Mouse (Mus musculus): Measurements from ENCODE around the gene Lix1l. TPM values are rescaled to one million over a fixed set of nuclear protein-coding genes. Genes with fewer than 3 reads are reported as not detected.
A peak's percentile ranks its signal among the peaks of the same experiment; 100 is the strongest.
"Not testable (repeated sequence)": the region's sequence is repeated elsewhere in the genome, so short reads cannot be mapped to it uniquely, and the experiment has no call there.

The Lix1l gene
- total RNA-seq, 2 experiments from 2014 or later = 4.9 to 8.4 TPM

DNA sequence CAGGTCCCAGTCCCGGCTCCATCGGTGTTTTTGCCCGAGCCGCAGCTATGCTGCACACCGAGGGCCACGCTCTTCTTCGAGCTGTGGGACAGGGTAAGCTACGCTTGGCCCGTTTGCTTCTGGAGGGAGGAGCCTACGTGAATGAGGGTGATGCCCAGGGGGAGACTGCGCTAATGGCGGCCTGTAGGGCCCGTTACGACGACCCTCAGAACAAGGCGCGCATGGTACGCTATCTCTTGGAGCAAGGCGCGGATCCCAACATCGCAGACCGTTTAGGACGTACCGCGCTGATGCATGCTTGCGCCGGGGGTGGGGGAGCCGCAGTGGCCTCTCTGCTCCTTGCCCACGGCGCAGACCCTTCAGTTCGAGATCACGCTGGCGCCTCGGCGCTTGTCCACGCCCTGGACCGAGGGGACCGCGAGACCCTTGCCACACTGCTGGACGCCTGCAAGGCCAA is 3.5 kb upstream of the Lix1l start:
- Histone ChIP-seq H3K4me3 (peak overlapping the region; percentile 75), H3K27ac (peak overlapping the region; percentile 84)
- TF ChIP-seq CTCF (IDR thresholded peaks at IDR 0.05) = no peak
- intact Hi-C loops (cut with DNase I) = loop anchor here (5.0 kb wide), 1 partner anchor 50 kb away; no protein-coding TSS in a partner anchor
- DNase-seq = no peak

GRCm38 (mm10) chr3:96598156-96599068 is 2.5 kb upstream of the Lix1l start:
- intact Hi-C loops (cut with DNase I) = loop anchor here (5.0 kb wide), 1 partner anchor 51 kb away; no protein-coding TSS in a partner anchor
- no peak for TF ChIP-seq CTCF (IDR thresholded peaks at IDR 0.05)
- peak; percentile 85 for DNase-seq
- H3K4me3 ChIP-seq = peak overlapping the region; percentile 75
- peak overlapping the region; percentile 84 for H3K27ac ChIP-seq

DNA sequence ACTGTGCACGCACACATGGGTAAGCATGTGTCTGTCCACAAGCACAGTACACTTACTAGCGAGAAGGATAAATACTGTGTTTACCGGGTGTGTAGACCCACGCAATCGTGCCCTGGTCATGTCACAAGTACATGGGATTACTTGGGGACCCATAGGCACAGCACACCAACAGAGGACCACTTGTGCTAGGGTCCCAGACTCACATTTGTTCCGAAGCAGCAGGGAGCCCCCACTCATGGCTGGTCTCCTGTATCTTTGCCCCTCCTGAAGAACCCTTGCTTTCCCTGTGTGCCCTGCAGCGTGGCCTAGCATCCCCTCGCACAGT is 1.9 kb upstream of the Lix1l start:
- H3K4me3 ChIP-seq = no peak overlapping the region
- DNase-seq = no peak
- TF ChIP-seq CTCF (IDR thresholded peaks at IDR 0.05) = no peak

DNA sequence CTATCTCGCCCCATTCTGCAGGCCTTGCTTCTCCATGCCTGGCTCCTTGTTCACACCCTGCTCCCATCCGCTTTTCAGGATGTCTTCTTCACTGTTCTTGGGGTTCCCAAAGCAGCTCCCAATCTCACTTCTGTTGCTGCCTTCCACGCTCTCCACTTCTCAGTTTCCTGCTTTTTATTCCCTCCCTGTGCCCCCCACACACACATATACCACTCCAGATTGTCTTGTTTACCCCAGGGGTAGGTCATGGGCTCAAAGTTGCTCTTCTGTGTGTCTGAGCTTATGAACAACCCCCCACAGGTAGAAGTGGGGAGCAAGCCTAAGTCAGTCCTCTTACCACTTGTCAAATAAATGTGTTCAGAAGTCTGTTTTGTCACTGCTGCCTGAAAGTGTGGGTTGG is 1.5 kb upstream of the Lix1l start:
- no peak for DNase-seq
- Histone ChIP-seq H3K4me3 (no peak overlapping the region), H3K27ac (no peak overlapping the region)
- intact Hi-C loops (cut with DNase I) = loop anchor here (5.0 kb wide), 1 partner anchor 52 kb away; no protein-coding TSS in a partner anchor
- TF ChIP-seq CTCF (IDR thresholded peaks at IDR 0.05) = no peak

More for the DNA sequence above, 1.9 kb upstream of the Lix1l start:
- H3K27ac ChIP-seq = no peak overlapping the region
- intact Hi-C loops (cut with DNase I) = loop anchor here (5.0 kb wide), 1 partner anchor 52 kb away; no protein-coding TSS in a partner anchor

GRCm38 (mm10) chr3:96601251-96601787 is 370 bp downstream of the Lix1l start:
- intact Hi-C loops (cut with DNase I) = loop anchor here (2.0 kb wide), 1 partner anchor 27 kb away; the partner anchor contains the start of gene Rbm8a
- TF ChIP-seq CTCF (IDR thresholded peaks at IDR 0.05) = no peak
- Histone ChIP-seq H3K4me3 (peak overlapping the region; percentile 90), H3K27ac (peak overlapping the region; percentile 89)
- DNase-seq = peak; percentile 82

DNA sequence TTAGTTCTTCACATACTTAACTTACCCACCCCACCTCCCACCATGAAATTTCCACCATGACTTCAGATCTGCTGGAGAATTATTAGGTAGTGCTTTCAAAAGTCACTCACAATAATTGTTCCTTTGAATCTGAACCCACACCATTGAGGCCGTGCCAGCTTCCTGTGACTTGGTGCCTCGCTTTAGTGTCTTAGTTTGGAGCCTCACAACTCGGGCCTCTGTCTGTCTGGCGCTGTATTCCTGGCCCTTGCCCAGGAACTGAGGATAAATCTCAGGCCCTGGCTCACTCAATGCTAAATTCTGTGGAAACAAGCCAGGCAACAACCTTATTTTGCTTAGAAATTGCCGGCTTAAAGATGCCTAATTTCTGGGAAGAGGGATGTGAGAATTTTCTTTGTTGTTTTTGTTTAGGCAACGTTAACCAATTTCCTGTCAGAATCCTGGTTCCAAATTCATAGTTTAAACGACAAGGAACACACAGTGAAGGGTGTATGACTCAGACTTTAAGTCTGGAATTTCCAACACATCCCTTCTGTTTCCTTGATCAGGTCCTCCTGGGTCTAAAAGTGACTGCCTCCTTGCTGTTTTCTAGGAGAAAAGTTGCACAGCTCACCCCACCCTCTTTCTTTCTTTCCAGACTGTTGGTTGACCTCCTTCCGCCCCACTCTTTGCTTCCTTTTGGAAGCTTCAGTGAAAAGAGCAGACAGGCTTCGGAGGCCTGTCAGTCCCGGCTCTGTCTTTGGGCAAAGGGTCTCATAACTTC is 1.2 kb downstream of the Lix1l start:
- intact Hi-C loops (cut with DNase I) = loop anchor here (2.0 kb wide), 1 partner anchor 27 kb away; the partner anchor contains the start of gene Rbm8a
- DNase-seq = peak; percentile 46
- H3K27ac ChIP-seq = peak overlapping the region; percentile 89
- H3K4me3 ChIP-seq = peak overlapping the region; percentile 90
- TF ChIP-seq CTCF (IDR thresholded peaks at IDR 0.05) = no peak

DNA sequence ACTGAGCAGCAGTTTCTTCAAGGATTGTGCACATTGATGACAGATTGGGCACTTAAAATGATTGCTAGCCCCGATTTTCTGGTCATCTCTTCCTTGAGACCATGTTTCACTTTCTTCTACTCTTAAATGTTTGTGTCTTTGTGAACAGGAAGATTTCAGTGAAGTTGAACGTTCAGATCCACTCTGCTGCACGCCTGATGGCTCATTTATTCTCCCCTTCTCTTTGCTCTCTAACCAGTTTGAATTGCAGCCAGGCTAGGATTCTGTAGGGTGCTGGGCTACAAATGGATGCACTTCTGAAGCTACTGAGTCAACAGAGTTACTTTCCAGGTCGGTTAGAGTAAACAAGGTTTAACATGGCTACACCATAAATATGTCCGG is 1.7 kb downstream of the Lix1l start:
- Histone ChIP-seq H3K4me3 (peak overlapping the region; percentile 90), H3K27ac (peak overlapping the region; percentile 89)
- intact Hi-C loops (cut with DNase I) = no loop called here
- no peak for DNase-seq
- no peak for TF ChIP-seq CTCF (IDR thresholded peaks at IDR 0.05)

- peak overlapping the region; percentile 90 for H3K4me3 ChIP-seq
- peak overlapping the region; percentile 89 for H3K27ac ChIP-seq
- TF ChIP-seq CTCF (IDR thresholded peaks at IDR 0.05) = no peak
- DNase-seq = no peak
- intact Hi-C loops (cut with DNase I) = no loop called here
Measured at GRCm38 (mm10) chr3:96603311-96603710, 2.4 kb downstream of the Lix1l start.

DNA sequence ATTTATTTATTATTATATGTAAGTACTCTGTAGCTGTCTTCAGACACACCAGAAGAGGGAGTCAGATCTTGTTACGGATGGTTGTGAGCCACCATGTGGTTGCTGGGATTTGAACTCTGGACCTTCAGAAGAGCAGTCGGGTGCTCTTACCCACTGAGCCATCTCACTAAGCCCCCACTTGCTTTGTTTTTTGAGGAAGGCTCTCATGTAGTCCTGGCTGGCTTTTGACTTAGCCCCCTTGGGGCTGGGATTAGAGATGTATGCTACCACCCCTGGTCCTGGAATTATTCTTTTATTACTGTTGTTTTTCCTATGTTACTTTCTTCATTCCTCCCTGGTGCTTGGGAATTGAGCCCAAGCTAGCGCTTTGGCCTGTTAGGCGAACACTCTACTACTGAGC is 5.1 kb downstream of the Lix1l start:
- H3K4me3 ChIP-seq; intact Hi-C loops (cut with DNase I); DNase-seq; H3K27ac ChIP-seq: not testable (repeated sequence)

- Histone ChIP-seq H3K27ac (no peak overlapping the region), H3K4me3 (no peak overlapping the region)
- no peak for DNase-seq
- TF ChIP-seq CTCF (IDR thresholded peaks at IDR 0.05) = no peak
- intact Hi-C loops (cut with DNase I) = no loop called here
Measured at GRCm38 (mm10) chr3:96606618-96607017, 5.7 kb downstream of the Lix1l start.

DNA sequence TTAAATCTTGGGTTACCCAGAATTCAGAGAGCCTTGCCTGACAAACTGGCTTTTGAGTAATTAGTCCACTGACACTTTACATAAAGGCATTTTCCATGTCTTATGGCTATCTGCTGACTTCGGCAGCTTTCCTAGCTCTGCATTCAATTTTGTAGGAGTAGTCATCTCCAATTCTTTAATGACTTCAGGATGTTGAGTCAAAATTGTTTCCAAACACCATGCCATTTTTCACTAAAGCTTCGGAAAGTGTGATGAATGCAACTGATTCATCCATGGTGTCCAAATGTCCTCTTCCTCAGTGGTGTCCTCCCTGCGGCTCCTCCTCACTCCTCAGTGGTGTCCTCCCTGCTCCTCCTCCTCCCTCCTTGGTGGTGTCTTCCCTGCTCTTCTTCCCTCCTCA is 17.0 kb downstream of the Lix1l start:
- intact Hi-C loops (cut with DNase I) = no loop called here
- DNase-seq = no peak
- Histone ChIP-seq H3K4me3 (no peak overlapping the region), H3K27ac (no peak overlapping the region)
- TF ChIP-seq CTCF (IDR thresholded peaks at IDR 0.05) = no peak

DNA sequence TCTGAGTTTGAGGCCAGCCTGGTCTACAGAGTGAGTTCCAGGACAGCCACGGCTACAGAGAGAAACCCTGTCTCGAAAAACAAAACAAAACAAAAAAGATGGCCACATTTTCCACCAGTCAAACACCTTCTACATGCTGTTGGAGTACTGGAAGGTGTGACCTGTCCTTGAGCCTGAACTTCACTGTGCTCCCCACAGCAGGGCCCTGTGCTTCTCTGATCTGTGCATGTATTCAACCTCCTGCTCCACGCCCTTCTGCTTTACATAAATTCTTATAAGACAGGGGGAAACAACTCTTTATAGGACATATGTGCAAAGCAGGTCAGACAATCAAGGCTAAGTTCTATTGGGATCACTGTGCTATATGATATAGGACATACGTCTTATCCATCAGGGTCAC is 22.3 kb downstream of the Lix1l start:
- H3K27ac ChIP-seq = no peak overlapping the region
- no peak overlapping the region for H3K4me3 ChIP-seq
- intact Hi-C loops (cut with DNase I) = no loop called here
- TF ChIP-seq CTCF (IDR thresholded peaks at IDR 0.05) = no peak
- DNase-seq = no peak
